Mouse (Mus musculus) brain, embryonic 14.5 days (tissue): ENCODE data around the gene Sars.

Experiments
- CTCF ChIP-seq: fragments of 200-500 bp; IDR thresholded peaks from 2 replicates; pipeline ENCODE4 v1.5.1; 2012; ENCODE audit warnings: inconsistent platforms, mild to moderate bottlenecking, moderate library complexity, borderline replicate concordance; ENCODE audit not compliant: insufficient read depth, insufficient read length; ENCODE audit errors: extremely low read depth
- POLR2A ChIP-seq: fragments of 200-500 bp; IDR thresholded peaks from 2 replicates; pipeline ENCODE4 v1.6.1; 2012; ENCODE audit warnings: mild to moderate bottlenecking, inconsistent platforms, borderline replicate concordance; ENCODE audit not compliant: poor library complexity, insufficient read depth, insufficient read length, severe bottlenecking; ENCODE audit errors: extremely low read depth

DNA sequence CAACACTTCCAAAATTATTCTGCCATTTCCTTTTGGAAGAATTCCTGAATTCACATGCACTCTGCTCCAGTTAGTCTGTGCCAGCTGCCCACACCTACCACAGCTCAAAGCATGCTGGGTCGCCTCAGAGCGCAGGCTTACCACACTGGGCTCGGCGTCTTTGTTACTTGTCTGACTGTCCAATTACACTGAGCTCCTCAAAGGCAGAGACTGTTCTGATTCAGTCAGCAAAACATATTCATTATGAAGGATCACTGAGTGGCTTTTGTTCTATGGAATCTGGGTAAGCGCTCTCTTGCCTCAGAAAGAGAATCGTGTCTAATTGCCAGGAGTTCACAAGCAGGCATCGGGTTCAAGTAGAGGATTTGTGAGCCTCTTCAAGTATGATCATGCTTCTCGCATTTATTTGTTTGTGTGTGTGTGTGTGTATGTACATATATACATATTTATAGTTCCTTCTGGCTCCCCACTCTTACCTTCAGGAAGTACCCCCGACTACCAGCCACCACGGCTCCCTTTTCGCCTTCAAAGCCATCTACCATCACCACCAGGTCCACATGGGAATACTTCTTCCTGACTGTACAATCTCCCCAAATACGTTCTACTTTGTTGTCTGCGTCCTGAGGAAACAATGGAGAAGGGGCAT, 12.3 kb downstream of the Sars start:
- TF ChIP-seq CTCF (no peak), POLR2A (no peak)
